Mouse (Mus musculus): Measurements from ENCODE around the gene Bicc1.

Gene Bicc1

GRCm38 (mm10) chr10:71122480-71122879 is 37.0 kb downstream of the Bicc1 start:
- DNase-seq (ENCODE audit: low read depth, low spot score) = no peak

- DNase-seq (ENCODE audit: low read depth, low spot score) = no peak
Observed at GRCm38 (mm10) chr10:71120769-71121165, 38.7 kb downstream of the Bicc1 start.

GRCm38 (mm10) chr10:71120121-71120768 is 39.3 kb downstream of the Bicc1 start:
- DNase-seq (ENCODE audit: low read depth, low spot score) = no peak

GRCm38 (mm10) chr10:71119120-71119847 is 40.2 kb downstream of the Bicc1 start:
- DNase-seq (ENCODE audit: low read depth, low spot score) = no peak

GRCm38 (mm10) chr10:71117766-71118165 is 41.7 kb downstream of the Bicc1 start:
- DNase-seq (ENCODE audit: low read depth, low spot score) = no peak

GRCm38 (mm10) chr10:71114260-71114920 is 45.1 kb downstream of the Bicc1 start:
- no peak for DNase-seq (ENCODE audit: low read depth, low spot score)

GRCm38 (mm10) chr10:71106491-71107205 is 52.9 kb downstream of the Bicc1 start:
- no peak for DNase-seq (ENCODE audit: low read depth, low spot score)

- no peak for DNase-seq (ENCODE audit: low read depth, low spot score)
Observed at GRCm38 (mm10) chr10:71104791-71105190, 54.7 kb downstream of the Bicc1 start.

GRCm38 (mm10) chr10:71100815-71101499 is 58.5 kb downstream of the Bicc1 start:
- no peak for DNase-seq (ENCODE audit: low read depth, low spot score)

- DNase-seq (ENCODE audit: low read depth, low spot score) = no peak
Observed at GRCm38 (mm10) chr10:71094707-71095254, 64.7 kb downstream of the Bicc1 start.

- DNase-seq (ENCODE audit: low read depth, low spot score) = no peak
Observed at GRCm38 (mm10) chr10:71093312-71093711, 66.2 kb downstream of the Bicc1 start.

GRCm38 (mm10) chr10:71087359-71087716 is 72.2 kb downstream of the Bicc1 start:
- no peak for DNase-seq (ENCODE audit: low read depth, low spot score)

- no peak for DNase-seq (ENCODE audit: low read depth, low spot score)
Observed at GRCm38 (mm10) chr10:71086571-71087358, 72.7 kb downstream of the Bicc1 start.

- DNase-seq (ENCODE audit: low read depth, low spot score) = no peak
Observed at GRCm38 (mm10) chr10:71082986-71083385, 76.5 kb downstream of the Bicc1 start.

- no peak for DNase-seq (ENCODE audit: low read depth, low spot score)
Observed at GRCm38 (mm10) chr10:71078856-71079255, 80.6 kb downstream of the Bicc1 start.

GRCm38 (mm10) chr10:71065009-71065408 is 94.5 kb downstream of the Bicc1 start:
- no peak for DNase-seq (ENCODE audit: low read depth, low spot score)

- no peak for DNase-seq (ENCODE audit: low read depth, low spot score)
Observed at GRCm38 (mm10) chr10:71064576-71064975, 94.9 kb downstream of the Bicc1 start.

- no peak for DNase-seq (ENCODE audit: low read depth, low spot score)
Observed at GRCm38 (mm10) chr10:71062151-71062550, 97.3 kb downstream of the Bicc1 start.

GRCm38 (mm10) chr10:71060269-71060668 is 99.2 kb downstream of the Bicc1 start:
- no peak for DNase-seq (ENCODE audit: low read depth, low spot score)

- DNase-seq (ENCODE audit: low read depth, low spot score) = no peak
Observed at GRCm38 (mm10) chr10:71058616-71059247, 100.8 kb downstream of the Bicc1 start.
